Mouse (Mus musculus) thymus, adult 2 months (tissue): Measurements from ENCODE around the gene Ccna1.

Experiments used
- CTCF ChIP-seq: fragments of 200-500 bp; IDR thresholded peaks from 2 replicates; pipeline ENCODE4 v1.5.1; 2012; ENCODE audit warnings: mild to moderate bottlenecking, control low read depth, low read length, moderate library complexity, borderline replicate concordance; ENCODE audit not compliant: control insufficient read depth, poor library complexity, insufficient read depth; ENCODE audit errors: extremely low read depth
- POLR2A ChIP-seq: fragments of 200-500 bp; IDR thresholded peaks from 2 replicates; pipeline ENCODE4 v1.6.1; 2012; ENCODE audit warnings: mild to moderate bottlenecking, low read length, control low read depth, moderate library complexity; ENCODE audit not compliant: control insufficient read depth, poor library complexity, insufficient read depth; ENCODE audit errors: extremely low read depth

DNA sequence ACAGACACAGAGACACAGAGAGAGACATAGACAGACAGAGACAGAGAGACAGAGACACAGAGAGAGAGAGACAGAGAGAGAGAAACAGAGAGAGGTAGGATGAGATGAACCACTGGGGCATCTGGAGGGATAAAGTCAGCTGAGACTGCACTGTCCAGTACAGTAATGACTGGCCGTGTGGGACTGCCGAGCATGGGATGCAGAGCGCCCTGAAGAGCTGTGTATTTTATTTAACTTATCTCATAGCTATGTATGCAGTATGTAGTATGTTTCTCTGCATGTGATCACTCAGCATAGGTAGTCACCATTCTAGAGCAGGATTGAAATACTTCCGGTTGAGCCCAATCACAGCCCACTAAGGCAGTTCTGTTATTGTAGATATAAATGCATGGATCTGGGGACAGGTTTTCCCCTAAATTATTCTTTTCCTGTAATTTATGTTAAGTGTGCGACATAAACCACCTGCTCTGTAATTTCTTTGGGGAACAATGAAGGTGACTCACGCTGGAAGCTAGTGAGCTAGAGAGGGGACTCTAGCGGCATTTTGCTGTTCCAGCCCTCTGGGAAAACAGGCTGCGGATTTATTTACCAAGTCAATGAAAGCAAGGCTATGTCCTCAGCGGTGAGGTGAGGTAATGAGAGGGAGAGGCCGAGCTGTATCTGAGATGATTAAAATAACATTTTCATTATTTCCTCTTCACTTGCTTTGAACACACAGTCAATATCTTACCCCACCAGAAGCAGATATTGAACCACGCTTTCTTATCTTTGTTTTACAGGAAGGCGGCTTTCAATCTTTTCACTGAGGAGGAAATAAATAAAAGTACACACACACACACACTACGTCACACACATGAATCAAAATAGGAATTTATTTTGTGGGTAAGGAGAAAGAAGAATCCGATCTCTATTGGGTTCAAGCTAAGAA lies 10.7 kb upstream of the Ccna1 start:
- no peak for TF ChIP-seq CTCF
- TF ChIP-seq POLR2A: no peak
